Mouse (Mus musculus): ENCODE data around the gene Eif4e2.

DNA sequence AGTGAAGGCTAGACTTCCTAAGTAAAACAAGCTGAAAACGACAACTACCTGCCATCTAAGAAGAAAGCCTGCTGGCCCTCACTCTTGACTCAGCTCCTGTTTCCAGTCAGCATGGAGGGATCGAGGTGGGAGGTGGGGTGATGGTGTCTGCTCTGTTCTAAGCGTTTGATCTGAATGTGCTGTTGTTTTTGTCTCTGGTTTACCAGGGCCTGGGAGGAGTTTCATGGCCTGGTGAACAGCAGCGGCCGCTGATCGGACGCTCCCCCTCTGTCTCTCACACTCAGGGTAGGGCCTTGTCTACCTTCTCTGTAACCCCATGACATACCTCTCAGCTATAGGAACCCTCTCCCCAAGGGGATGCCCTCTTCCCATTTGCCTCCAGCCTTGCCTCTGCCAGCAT, 18.5 kb downstream of the Eif4e2 start:
- TF ChIP-seq CTCF (conservative IDR thresholded peaks at IDR 0.05; ENCODE audit: low read length) (no peak), NANOG (IDR thresholded peaks at IDR 0.05; ENCODE audit: borderline replicate concordance, low read length) (no peak)
